Mouse (Mus musculus): ENCODE measurements around the gene Uhrf1.

DNA sequence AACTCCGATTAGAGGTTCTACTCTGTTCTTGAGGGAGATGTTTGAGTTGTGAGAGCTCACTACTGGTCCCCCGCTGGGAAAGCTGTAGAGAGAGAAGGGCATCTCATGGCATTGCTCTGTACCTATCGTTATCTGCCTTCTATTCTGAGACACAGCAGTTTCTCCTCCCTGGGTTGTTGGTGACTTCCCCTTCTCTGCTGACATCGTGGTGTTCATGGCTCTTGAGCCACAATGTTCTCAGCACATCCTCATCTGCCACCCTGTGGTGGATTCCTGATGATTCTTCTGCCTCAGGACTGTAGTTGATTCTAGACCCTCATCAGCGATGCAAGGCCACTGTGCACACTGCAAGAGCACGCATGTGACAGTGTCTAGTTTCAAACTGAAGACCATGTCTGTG, 34.7 kb downstream of the Uhrf1 start:
- TF ChIP-seq CTCF (IDR thresholded peaks at IDR 0.05; ENCODE audit: low read depth, low read length) (no peak), POLR2A (IDR thresholded peaks at IDR 0.05; ENCODE audit: borderline replicate concordance, low read depth, low read length) (no peak)
